Mouse (Mus musculus): Measurements from ENCODE around the gene Aco1. TPM values are rescaled to one million over a fixed set of nuclear protein-coding genes. Genes with fewer than 3 reads are reported as not detected.

Aco1 gene
- polyA plus RNA-seq, 1 experiment: 35.5 TPM

DNA sequence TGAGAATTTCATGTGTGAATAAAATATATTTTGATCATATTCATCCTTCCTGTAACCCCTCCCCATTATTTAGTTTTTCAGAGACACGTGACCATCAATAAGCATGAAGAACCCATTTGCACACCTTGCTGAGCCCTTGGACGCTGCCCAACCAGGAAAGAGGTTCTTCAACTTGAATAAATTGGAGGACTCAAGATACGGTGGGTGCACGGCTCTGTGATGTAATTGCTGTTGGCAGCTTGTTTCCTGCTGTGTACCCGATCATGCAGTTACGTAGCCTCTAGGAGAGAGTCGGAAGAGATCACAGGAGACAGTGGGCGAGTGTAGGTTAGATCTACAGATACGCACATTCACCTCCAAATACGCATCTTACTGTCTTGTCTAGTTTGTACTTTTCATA is 20.8 kb downstream of the Aco1 start:
- Histone ChIP-seq H3ac (ENCODE audit: control insufficient read depth, insufficient read length) (no peak overlapping the region), H3K4me3 (no peak overlapping the region), H3K4me2 (ENCODE audit: low read depth) (no peak overlapping the region), H3K79me2 (ENCODE audit: control insufficient read depth, insufficient read depth) (peaks cover 10% of the 10 kb centered on the region), H3K27me3 (ENCODE audit: control insufficient read depth, insufficient read depth, insufficient read length) (no peaks in the 10 kb centered on the region), H3K36me3 (ENCODE audit: control insufficient read depth, insufficient read depth) (peaks cover 20% of the 10 kb centered on the region)
- TF ChIP-seq TCF3 (IDR thresholded peaks at IDR 0.05; ENCODE audit: insufficient read length, low read depth): no peak
- no peak for TF ChIP-seq REST (IDR thresholded peaks at IDR 0.05; ENCODE audit: insufficient read depth, insufficient read length)
- TF ChIP-seq MAX (IDR thresholded peaks at IDR 0.05; ENCODE audit: low read depth): no peak
- TF ChIP-seq SRF (IDR thresholded peaks at IDR 0.05; ENCODE audit: control insufficient read depth, insufficient read length, low read depth): no peak
- TF ChIP-seq USF1 (IDR thresholded peaks at IDR 0.05; ENCODE audit: low read depth): no peak
- TF ChIP-seq CEBPB (IDR thresholded peaks at IDR 0.05; ENCODE audit: insufficient read depth, poor library complexity, severe bottlenecking): no peak
- TF ChIP-seq POLR2A (IDR thresholded peaks at IDR 0.05; ENCODE audit: insufficient read length, low read depth): no peak
- TF ChIP-seq TCF12 (IDR thresholded peaks at IDR 0.05; ENCODE audit: insufficient read depth, poor library complexity, severe bottlenecking): no peak
- no peak for TF ChIP-seq MYOD1 (IDR thresholded peaks at IDR 0.05; ENCODE audit: control insufficient read depth in 1 of 3, insufficient read length in 2 of 3, low read depth in 2 of 3)
- TF ChIP-seq POLR2AphosphoS2 (IDR thresholded peaks at IDR 0.05; ENCODE audit: insufficient read length, low read depth): no peak
- TF ChIP-seq MYOG (IDR thresholded peaks at IDR 0.05; ENCODE audit: control insufficient read depth in 1 of 3, insufficient read depth in 1 of 3, insufficient read length in 2 of 3, low read depth in 2 of 3): no peak
- no peak for TF ChIP-seq E2F4 (IDR thresholded peaks at IDR 0.05; ENCODE audit: insufficient read depth)

DNA sequence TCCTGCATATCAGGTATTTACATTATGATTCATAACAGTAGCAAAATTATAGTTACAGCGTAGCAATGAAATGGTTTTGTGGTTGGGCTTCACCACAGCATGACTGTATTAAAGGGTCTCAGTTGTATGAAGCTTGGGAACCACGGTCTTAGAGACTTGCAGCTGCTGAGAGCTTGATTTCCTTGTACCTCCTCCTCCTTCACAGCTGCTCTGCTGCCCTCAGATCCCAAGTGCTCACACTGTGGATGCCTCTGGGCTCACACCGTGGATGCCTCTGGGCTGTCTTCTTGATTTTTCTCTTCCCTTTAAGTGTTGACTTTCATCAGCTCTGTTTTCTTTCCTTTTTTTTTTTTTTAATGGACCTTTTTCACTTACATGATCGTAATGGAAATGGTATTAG is 28.6 kb downstream of the Aco1 start:
- no peaks in the 10 kb centered on the region for H3K79me2 ChIP-seq (ENCODE audit: control insufficient read depth, insufficient read depth)
- H3K4me2 ChIP-seq (ENCODE audit: low read depth): no peak overlapping the region
- H3K4me3 ChIP-seq: no peak overlapping the region
- H3K27me3 ChIP-seq (ENCODE audit: control insufficient read depth, insufficient read depth, insufficient read length): no peaks in the 10 kb centered on the region
- TF ChIP-seq USF1 (IDR thresholded peaks at IDR 0.05; ENCODE audit: low read depth) (no peak), MYOD1 (IDR thresholded peaks at IDR 0.05; ENCODE audit: control insufficient read depth in 1 of 3, insufficient read length in 2 of 3, low read depth in 2 of 3) (peak in 2 of 3 experiments; percentile 71 to 78), MYOG (IDR thresholded peaks at IDR 0.05; ENCODE audit: control insufficient read depth in 1 of 3, insufficient read depth in 1 of 3, insufficient read length in 2 of 3, low read depth in 2 of 3) (peak in 2 of 3 experiments; percentile 36 to 67)
- H3ac ChIP-seq (ENCODE audit: control insufficient read depth, insufficient read length): no peak overlapping the region
- peaks cover 16% of the 10 kb centered on the region for H3K36me3 ChIP-seq (ENCODE audit: control insufficient read depth, insufficient read depth)

DNA sequence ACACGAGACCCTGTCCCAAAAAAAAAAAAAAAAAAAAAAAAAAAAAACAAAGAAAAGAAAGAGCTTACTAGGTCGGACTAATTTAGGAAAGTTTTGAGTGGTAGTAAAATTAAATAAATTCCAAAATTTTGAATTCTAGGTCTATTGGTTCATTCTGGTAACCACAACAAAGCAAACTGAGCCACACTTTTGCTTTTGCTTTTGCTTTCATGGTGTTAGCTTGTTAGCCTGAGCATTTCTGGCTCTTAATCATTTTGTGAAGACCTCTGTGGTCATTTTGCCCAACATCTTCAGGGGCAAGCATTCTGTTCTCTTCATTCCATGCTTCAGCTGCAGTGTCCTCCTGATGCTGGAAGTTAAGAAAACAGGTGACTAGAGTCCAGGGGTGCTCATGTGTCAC is 29.5 kb downstream of the Aco1 start:
- TF ChIP-seq E2F4 (IDR thresholded peaks at IDR 0.05; ENCODE audit: insufficient read depth): no peak
- no peak for TF ChIP-seq TCF3 (IDR thresholded peaks at IDR 0.05; ENCODE audit: insufficient read length, low read depth)
- TF ChIP-seq MYOG (IDR thresholded peaks at IDR 0.05; ENCODE audit: control insufficient read depth in 1 of 3, insufficient read depth in 1 of 3, insufficient read length in 2 of 3, low read depth in 2 of 3): no peak
- no peak for TF ChIP-seq SRF (IDR thresholded peaks at IDR 0.05; ENCODE audit: control insufficient read depth, insufficient read length, low read depth)
- no peak for TF ChIP-seq CEBPB (IDR thresholded peaks at IDR 0.05; ENCODE audit: insufficient read depth, poor library complexity, severe bottlenecking)
- TF ChIP-seq USF1 (IDR thresholded peaks at IDR 0.05; ENCODE audit: low read depth): no peak
- no peak for TF ChIP-seq POLR2A (IDR thresholded peaks at IDR 0.05; ENCODE audit: insufficient read length, low read depth)
- no peak for TF ChIP-seq REST (IDR thresholded peaks at IDR 0.05; ENCODE audit: insufficient read depth, insufficient read length)
- Histone ChIP-seq H3K4me2 (ENCODE audit: low read depth) (no peak overlapping the region), H3K4me3 (no peak overlapping the region), H3K27me3 (ENCODE audit: control insufficient read depth, insufficient read depth, insufficient read length) (no peaks in the 10 kb centered on the region), H3ac (ENCODE audit: control insufficient read depth, insufficient read length) (no peak overlapping the region), H3K36me3 (ENCODE audit: control insufficient read depth, insufficient read depth) (peaks cover 8% of the 10 kb centered on the region), H3K79me2 (ENCODE audit: control insufficient read depth, insufficient read depth) (no peaks in the 10 kb centered on the region)

DNA sequence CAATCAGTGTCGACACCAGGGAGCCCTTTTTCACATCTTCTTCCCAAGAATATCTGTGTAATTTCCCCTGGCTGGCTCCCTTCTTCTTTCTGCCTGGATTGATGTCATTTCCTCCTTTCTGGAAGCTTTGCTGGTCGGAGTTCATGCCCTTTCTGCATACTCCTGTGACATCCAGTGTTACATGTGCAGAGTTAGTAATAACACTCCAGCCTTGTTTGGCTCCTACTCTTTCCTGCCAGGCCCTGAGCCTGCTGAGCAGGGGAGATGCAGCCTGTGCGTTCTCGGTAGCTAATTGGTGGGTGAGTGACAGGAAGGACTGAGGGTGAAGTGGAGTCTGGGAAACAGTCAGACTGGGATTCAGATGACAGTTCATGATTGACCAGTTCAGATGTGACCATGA is 31.4 kb downstream of the Aco1 start:
- no peak overlapping the region for H3ac ChIP-seq (ENCODE audit: control insufficient read depth, insufficient read length)
- no peak for TF ChIP-seq MYOD1 (IDR thresholded peaks at IDR 0.05; ENCODE audit: control insufficient read depth in 1 of 3, insufficient read length in 2 of 3, low read depth in 2 of 3)
- H3K4me3 ChIP-seq: no peak overlapping the region
- no peaks in the 10 kb centered on the region for H3K27me3 ChIP-seq (ENCODE audit: control insufficient read depth, insufficient read depth, insufficient read length)
- peaks cover under 1% of the 10 kb centered on the region for H3K36me3 ChIP-seq (ENCODE audit: control insufficient read depth, insufficient read depth)
- no peak overlapping the region for H3K4me2 ChIP-seq (ENCODE audit: low read depth)
- no peaks in the 10 kb centered on the region for H3K79me2 ChIP-seq (ENCODE audit: control insufficient read depth, insufficient read depth)

DNA sequence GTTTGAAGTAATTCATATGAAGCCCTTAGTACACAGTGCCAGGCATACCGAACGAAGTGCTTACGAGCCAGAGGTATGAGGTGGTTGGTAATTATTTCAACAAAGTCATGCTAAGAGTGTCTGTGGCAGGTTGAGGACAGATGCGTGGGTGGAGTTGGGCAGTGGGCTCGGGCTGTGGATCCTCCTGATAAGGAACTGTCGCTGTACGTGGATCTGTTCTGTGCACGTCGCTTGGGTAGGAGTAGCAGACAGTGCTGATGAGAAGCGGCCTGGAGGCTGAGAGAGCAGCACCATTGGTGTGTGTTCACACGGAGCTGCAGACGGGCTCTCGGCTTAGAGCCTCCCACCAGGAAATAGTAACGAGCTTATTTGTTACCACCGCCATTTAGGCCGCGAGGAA is 35.7 kb downstream of the Aco1 start:
- Histone ChIP-seq H3K4me3 (no peak overlapping the region), H3K4me2 (ENCODE audit: low read depth) (no peak overlapping the region), H3K36me3 (ENCODE audit: control insufficient read depth, insufficient read depth) (peaks cover 10% of the 10 kb centered on the region), H3ac (ENCODE audit: control insufficient read depth, insufficient read length) (no peak overlapping the region), H3K27me3 (ENCODE audit: control insufficient read depth, insufficient read depth, insufficient read length) (no peaks in the 10 kb centered on the region), H3K79me2 (ENCODE audit: control insufficient read depth, insufficient read depth) (no peaks in the 10 kb centered on the region)
- TF ChIP-seq TCF3 (IDR thresholded peaks at IDR 0.05; ENCODE audit: insufficient read length, low read depth): no peak

DNA sequence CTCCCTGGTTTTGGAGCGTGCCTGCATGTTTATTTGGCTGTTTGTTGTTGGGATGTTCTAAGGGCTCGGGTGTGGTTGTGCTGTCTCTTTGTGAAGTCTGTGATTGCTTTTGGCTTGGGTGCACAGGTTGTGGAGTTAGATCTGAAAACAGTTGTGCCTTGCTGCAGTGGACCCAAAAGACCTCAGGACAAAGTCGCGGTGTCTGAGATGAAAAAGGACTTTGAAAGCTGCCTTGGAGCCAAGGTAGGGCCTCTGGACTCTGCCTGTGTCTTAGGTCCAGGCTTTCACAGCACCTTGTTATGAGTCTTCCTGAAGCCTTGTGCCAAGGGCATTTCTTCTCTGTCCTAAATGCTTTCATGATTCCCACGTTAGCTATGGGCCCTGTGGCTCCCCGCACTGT is 37.2 kb downstream of the Aco1 start:
- Histone ChIP-seq H3K4me2 (ENCODE audit: low read depth) (no peak overlapping the region), H3K79me2 (ENCODE audit: control insufficient read depth, insufficient read depth) (no peaks in the 10 kb centered on the region), H3K36me3 (ENCODE audit: control insufficient read depth, insufficient read depth) (peaks cover 10% of the 10 kb centered on the region), H3K4me3 (no peak overlapping the region), H3ac (ENCODE audit: control insufficient read depth, insufficient read length) (no peak overlapping the region), H3K27me3 (ENCODE audit: control insufficient read depth, insufficient read depth, insufficient read length) (no peaks in the 10 kb centered on the region)
- no peak for TF ChIP-seq CEBPB (IDR thresholded peaks at IDR 0.05; ENCODE audit: insufficient read depth, poor library complexity, severe bottlenecking)
- TF ChIP-seq MAX (IDR thresholded peaks at IDR 0.05; ENCODE audit: low read depth): no peak
- no peak for TF ChIP-seq POLR2AphosphoS2 (IDR thresholded peaks at IDR 0.05; ENCODE audit: insufficient read length, low read depth)
- TF ChIP-seq TCF12 (IDR thresholded peaks at IDR 0.05; ENCODE audit: insufficient read depth, poor library complexity, severe bottlenecking): no peak
